Mouse (Mus musculus): ENCODE results near the gene Slc25a21. TPM values are rescaled to one million over a fixed set of nuclear protein-coding genes. Genes with fewer than 3 reads are reported as not detected.

The Slc25a21 gene
- polyA plus RNA-seq, 1 experiment from 2014 or later: 1.2 TPM

DNA sequence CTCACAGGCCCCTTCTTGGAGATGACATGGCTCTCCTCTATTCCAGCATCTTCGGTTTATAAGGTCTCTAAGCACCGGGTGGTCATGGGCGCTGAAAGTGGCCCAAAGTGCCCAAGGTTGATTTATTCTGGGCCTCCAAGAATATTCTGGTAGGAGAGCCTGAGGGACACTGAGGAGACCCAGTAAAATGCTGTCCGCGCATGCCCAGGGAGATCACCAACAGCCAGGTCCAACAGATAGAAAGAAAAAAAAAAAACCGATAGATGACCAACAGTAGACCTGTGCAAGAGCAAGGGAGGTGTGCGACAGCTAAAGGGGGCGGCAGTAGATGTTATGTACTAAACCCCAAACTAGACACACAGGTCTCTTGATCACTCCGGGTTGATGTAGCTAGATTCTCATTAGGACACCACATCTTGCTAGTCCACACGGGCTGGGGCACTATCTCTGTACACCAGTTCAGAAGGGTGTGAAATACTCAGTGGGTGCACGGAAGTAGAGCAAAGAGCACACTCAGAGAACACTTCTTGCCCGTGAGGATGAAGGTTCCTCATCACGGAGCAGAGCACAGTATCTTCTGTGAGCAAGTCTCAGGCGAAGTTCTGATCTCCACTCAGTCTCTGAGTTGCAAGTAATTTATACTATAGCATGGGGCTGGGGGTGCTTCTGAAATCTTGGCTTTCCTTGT is 503.7 kb downstream of the Slc25a21 start:
- Histone ChIP-seq H3K4me1 (replicated peaks; ENCODE audit: control insufficient read depth, insufficient read depth, low read length) (no peaks in the 10 kb centered on the region; the same call in 1 of the 2 replicates), H3K36me3 (ENCODE audit: control insufficient read depth, insufficient read depth, low read length) (no peaks in the 10 kb centered on the region), H3K4me2 (replicated peaks; ENCODE audit: low read depth, low read length) (no peak overlapping the region), H3K9me3 (ENCODE audit: control insufficient read depth, low read length) (no peaks in the 10 kb centered on the region), H3K27ac (ENCODE audit: low read depth, low read length) (no peak overlapping the region), H3K27me3 (ENCODE audit: control insufficient read depth, insufficient read depth, low read length) (peaks cover 98% of the 10 kb centered on the region), H3K4me3 (ENCODE audit: low read depth, low read length) (no peak overlapping the region), H3K9ac (ENCODE audit: low read depth, low read length) (no peak overlapping the region)
- WGBS: 6% methylated on average over 14 of the region's 14 CpGs
- ATAC-seq (ENCODE audit: low FRiP score) (no peak), DNase-seq (ENCODE audit: low spot score) (peak; percentile 54)

DNA sequence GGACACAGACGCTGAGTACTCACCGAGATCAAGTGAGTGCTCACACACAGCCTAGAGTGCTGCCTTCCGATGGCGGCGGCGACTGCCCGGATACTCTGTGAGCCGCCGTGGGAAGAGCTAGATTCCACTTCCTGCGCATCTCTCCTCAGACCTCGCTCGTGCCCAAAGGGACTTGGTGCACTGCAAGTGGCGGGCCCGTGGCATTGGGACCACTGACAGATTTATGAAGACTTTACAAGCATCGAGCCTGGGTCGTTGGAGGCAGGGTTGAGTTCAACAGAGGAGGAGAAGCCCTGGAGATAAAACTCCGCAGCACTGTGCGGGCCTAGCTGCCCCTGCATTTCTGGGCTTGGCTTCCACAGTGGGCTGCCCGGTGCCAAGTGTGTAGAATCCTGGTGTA is 504.7 kb downstream of the Slc25a21 start:
- Histone ChIP-seq H3K4me2 (replicated peaks; ENCODE audit: low read depth, low read length) (no peak overlapping the region), H3K4me3 (ENCODE audit: low read depth, low read length) (no peak overlapping the region), H3K9me3 (ENCODE audit: control insufficient read depth, low read length) (no peaks in the 10 kb centered on the region), H3K27ac (ENCODE audit: low read depth, low read length) (no peak overlapping the region), H3K27me3 (ENCODE audit: control insufficient read depth, insufficient read depth, low read length) (peaks cover 98% of the 10 kb centered on the region), H3K9ac (ENCODE audit: low read depth, low read length) (no peak overlapping the region), H3K36me3 (ENCODE audit: control insufficient read depth, insufficient read depth, low read length) (no peaks in the 10 kb centered on the region), H3K4me1 (replicated peaks; ENCODE audit: control insufficient read depth, insufficient read depth, low read length) (no peaks in the 10 kb centered on the region; the same call in 1 of the 2 replicates)
- ATAC-seq (ENCODE audit: low FRiP score) (no peak), DNase-seq (ENCODE audit: low spot score) (peak; percentile 66)
- 2% methylated on average over 19 of the region's 19 CpGs for WGBS

DNA sequence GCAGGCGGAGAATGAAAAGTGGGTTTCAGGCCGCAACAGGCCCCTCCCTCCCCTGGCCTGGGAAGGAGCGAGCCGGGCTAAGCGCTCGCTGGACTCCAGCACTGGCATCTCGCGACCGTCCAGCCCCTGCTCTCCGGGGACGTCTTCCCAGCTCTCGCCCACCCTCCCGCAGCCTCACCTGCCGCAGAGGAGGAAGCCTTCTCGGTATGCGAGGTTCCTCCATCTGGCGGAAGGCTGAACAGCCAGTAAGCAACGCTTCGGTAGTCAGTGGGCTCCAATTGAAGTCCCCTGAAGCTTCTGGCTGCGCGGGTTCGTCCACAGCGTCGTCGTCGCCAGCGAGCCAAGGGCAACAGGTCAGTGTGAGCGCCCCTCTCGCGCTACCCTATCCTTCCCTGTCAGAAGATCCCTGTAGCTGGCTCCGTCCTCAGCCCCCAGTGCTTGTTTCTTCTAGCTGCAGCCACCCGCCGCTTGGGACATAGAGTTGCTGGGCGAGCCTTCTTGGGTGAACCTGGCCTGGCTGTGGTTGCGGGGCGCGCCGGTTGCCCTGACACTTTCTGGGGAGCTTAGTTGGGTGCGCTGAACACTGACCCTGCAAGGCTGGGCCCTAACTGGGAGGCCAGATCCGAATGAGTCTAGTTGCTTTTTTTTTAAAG is 505.7 kb downstream of the Slc25a21 start, which contains the start of gene Pax9:
Pax9 (plus strand) TSS at position 341 of the 653 bp plus-strand sequence.
- no peaks in the 10 kb centered on the region for H3K9me3 ChIP-seq (ENCODE audit: control insufficient read depth, low read length)
- ATAC-seq (ENCODE audit: low FRiP score) (no peak), DNase-seq (ENCODE audit: low spot score) (peak; percentile 62)
- H3K4me1 ChIP-seq (replicated peaks; ENCODE audit: control insufficient read depth, insufficient read depth, low read length): no peaks in the 10 kb centered on the region; the same call in 1 of the 2 replicates
- H3K36me3 ChIP-seq (ENCODE audit: control insufficient read depth, insufficient read depth, low read length): no peaks in the 10 kb centered on the region
- H3K4me2 ChIP-seq (replicated peaks; ENCODE audit: low read depth, low read length): 0 out of 2 replicates have a peak within 1 kb of the TSS, but pooled peaks have one; percentile 3
- no peak within 1 kb of the TSS for H3K27ac ChIP-seq (ENCODE audit: low read depth, low read length)
- under 1% methylated on average over 31 of the region's 40 CpGs for WGBS
- H3K9ac ChIP-seq (ENCODE audit: low read depth, low read length): no peak within 1 kb of the TSS
- peaks cover 96% of the 10 kb centered on the region for H3K27me3 ChIP-seq (ENCODE audit: control insufficient read depth, insufficient read depth, low read length)
- H3K4me3 ChIP-seq (ENCODE audit: low read depth, low read length): no peak within 1 kb of the TSS

DNA sequence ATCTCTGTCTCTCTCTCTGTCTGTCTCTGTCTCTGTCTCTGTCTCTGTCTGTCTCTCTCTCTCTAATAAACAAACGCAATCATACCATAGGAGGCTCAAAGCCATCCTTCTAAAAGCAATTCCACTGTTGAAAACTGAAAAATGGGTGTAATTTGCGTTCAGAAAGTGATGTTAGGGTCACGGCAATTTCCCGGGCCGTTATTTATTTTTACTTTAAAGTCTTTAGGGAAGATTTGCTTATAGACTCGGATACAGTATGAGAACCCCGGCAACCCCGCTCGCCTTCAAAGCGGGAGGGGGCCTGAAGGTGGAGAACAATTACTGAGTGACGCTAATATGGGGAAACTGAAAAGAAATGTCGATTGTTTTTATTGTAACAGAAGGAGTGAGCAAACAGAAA is 506.3 kb downstream of the Slc25a21 start:
- Histone ChIP-seq H3K27me3 (ENCODE audit: control insufficient read depth, insufficient read depth, low read length) (peaks cover 96% of the 10 kb centered on the region), H3K4me1 (replicated peaks; ENCODE audit: control insufficient read depth, insufficient read depth, low read length) (no peaks in the 10 kb centered on the region), H3K9me3 (ENCODE audit: control insufficient read depth, low read length) (no peaks in the 10 kb centered on the region), H3K27ac (ENCODE audit: low read depth, low read length) (no peak overlapping the region), H3K36me3 (ENCODE audit: control insufficient read depth, insufficient read depth, low read length) (no peaks in the 10 kb centered on the region), H3K4me3 (ENCODE audit: low read depth, low read length) (no peak overlapping the region), H3K9ac (ENCODE audit: low read depth, low read length) (no peak overlapping the region), H3K4me2 (replicated peaks; ENCODE audit: low read depth, low read length) (no peak overlapping the region)
- DNase-seq (ENCODE audit: low spot score) (no peak), ATAC-seq (ENCODE audit: low FRiP score) (no peak)
- WGBS: 2% methylated on average over 12 of the region's 12 CpGs

DNA sequence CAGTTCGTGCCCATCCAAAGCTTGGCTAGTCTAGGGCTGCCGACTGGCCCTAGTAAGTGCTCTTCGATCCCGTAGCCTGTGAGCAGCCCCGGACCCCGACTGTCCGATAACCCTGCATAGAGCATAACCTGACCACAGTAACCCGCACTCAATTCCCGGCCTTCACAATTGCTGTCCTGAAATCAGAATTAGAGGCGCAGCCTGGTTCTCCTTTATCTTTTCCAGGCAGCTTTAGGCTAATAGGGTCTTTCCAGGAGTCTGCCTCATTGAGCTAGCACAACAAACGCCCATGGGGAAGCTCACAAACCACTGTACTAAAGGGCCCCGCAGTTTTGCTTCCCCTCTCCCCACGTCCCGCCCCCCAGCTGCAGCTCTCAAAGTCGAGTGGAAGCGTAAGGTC is 506.9 kb downstream of the Slc25a21 start:
- Histone ChIP-seq H3K9ac (ENCODE audit: low read depth, low read length) (no peak overlapping the region), H3K27me3 (ENCODE audit: control insufficient read depth, insufficient read depth, low read length) (peaks cover 95% of the 10 kb centered on the region), H3K9me3 (ENCODE audit: control insufficient read depth, low read length) (no peaks in the 10 kb centered on the region), H3K4me1 (replicated peaks; ENCODE audit: control insufficient read depth, insufficient read depth, low read length) (no peaks in the 10 kb centered on the region), H3K36me3 (ENCODE audit: control insufficient read depth, insufficient read depth, low read length) (no peaks in the 10 kb centered on the region), H3K4me2 (replicated peaks; ENCODE audit: low read depth, low read length) (no peak overlapping the region), H3K27ac (ENCODE audit: low read depth, low read length) (no peak overlapping the region), H3K4me3 (ENCODE audit: low read depth, low read length) (no peak overlapping the region)
- DNase-seq (ENCODE audit: low spot score) (peak; percentile 61), ATAC-seq (ENCODE audit: low FRiP score) (no peak)
- 3% methylated on average over 16 of the region's 16 CpGs for WGBS

DNA sequence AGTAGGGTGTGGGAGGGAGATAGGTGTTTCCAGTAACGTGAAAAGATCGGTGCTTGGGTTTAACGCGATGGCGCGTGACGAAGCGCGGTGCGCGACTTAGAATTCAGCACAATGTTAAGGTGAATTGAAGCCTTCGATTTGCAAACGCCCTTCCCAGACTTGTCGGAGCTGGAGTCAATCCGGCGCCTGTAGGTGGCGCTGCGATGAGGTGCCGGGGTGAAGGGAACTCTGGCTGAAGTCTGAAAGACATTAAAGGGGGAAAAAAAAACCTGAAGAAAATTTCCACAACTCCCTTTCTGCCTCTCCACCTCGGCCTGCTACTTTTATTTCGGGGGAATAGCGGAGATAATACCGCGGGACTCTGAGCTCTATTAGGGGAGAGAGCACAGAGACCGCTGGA is 507.5 kb downstream of the Slc25a21 start:
- peak; percentile 89 for DNase-seq (ENCODE audit: low spot score)
- Histone ChIP-seq H3K27me3 (ENCODE audit: control insufficient read depth, insufficient read depth, low read length) (peaks cover 93% of the 10 kb centered on the region), H3K36me3 (ENCODE audit: control insufficient read depth, insufficient read depth, low read length) (no peaks in the 10 kb centered on the region), H3K4me3 (ENCODE audit: low read depth, low read length) (no peak overlapping the region), H3K4me1 (replicated peaks; ENCODE audit: control insufficient read depth, insufficient read depth, low read length) (no peaks in the 10 kb centered on the region), H3K9me3 (ENCODE audit: control insufficient read depth, low read length) (no peaks in the 10 kb centered on the region), H3K4me2 (replicated peaks; ENCODE audit: low read depth, low read length) (no peak overlapping the region), H3K27ac (ENCODE audit: low read depth, low read length) (no peak overlapping the region), H3K9ac (ENCODE audit: low read depth, low read length) (no peak overlapping the region)
- under 1% methylated on average over 25 of the region's 25 CpGs for WGBS
- ATAC-seq (ENCODE audit: low FRiP score): no peak; the same call in 1 of the 2 replicates

DNA sequence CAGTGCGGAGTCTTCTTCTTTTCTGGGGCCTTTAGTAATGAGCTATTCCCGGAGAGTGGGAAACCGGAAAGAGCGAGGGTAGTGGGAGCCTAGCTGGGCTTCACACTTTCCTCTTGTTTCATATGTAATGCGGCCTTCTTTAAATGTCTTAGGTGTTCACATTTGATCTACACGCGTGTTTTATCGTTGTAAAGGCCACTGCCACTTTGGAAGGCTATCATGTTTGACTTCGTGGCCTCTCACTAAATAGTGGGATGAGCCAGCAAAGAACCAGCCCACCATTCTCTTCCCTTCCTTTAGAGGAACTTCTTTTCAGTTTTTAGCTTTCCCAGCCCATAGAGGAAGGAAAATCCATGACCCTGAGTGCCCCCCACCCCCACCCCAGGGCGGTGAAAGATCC is 507.9 kb downstream of the Slc25a21 start:
- H3K36me3 ChIP-seq (ENCODE audit: control insufficient read depth, insufficient read depth, low read length): no peaks in the 10 kb centered on the region
- WGBS: 4% methylated on average over 10 of the region's 10 CpGs
- no peaks in the 10 kb centered on the region for H3K4me1 ChIP-seq (replicated peaks; ENCODE audit: control insufficient read depth, insufficient read depth, low read length)
- DNase-seq (ENCODE audit: low spot score) (no peak), ATAC-seq (ENCODE audit: low FRiP score) (no peak)
- peaks cover 93% of the 10 kb centered on the region for H3K27me3 ChIP-seq (ENCODE audit: control insufficient read depth, insufficient read depth, low read length)
- no peaks in the 10 kb centered on the region for H3K9me3 ChIP-seq (ENCODE audit: control insufficient read depth, low read length)
- no peak overlapping the region for H3K4me3 ChIP-seq (ENCODE audit: low read depth, low read length)
- no peak overlapping the region for H3K4me2 ChIP-seq (replicated peaks; ENCODE audit: low read depth, low read length)
- H3K9ac ChIP-seq (ENCODE audit: low read depth, low read length): no peak overlapping the region
- H3K27ac ChIP-seq (ENCODE audit: low read depth, low read length): no peak overlapping the region

DNA sequence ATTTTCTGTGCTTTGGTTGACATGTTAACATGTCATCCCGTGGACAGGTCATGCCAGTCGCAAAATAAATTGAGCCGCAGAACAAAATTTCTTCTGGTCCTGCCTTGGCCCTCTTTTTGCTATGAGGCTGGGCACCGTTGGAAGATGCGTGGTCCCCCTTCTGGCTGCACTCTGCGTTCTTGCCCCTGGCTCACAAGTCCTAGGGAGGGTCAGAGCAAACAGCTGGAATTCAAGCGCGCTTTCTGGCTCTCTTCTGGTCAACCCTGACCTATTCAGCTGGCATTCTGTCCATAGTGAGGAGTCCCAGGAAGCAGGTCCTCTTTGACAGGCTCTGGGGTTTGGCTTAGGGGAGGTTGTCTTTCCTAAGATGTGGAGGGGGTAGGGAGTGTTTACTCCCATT is 508.4 kb downstream of the Slc25a21 start:
- peak; percentile 52 for DNase-seq (ENCODE audit: low spot score)

DNA sequence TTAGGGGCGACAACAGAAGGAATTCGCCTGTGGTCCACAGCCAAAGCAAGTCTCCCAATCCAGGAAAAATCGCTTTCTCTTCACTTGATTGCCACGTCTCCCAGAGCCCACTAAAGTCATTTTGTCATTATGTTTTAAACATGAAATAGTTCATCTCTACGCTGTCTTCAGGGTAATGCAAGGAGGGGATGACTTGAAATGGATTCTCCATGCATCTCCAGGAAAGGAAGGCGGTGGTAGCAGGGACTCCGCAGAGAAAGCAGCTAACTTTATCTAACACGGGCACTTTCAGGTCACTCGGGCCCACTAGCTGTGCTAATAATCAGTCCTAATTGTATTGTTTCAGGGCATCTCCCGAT is 508.8 kb downstream of the Slc25a21 start:
- H3K4me3 ChIP-seq (ENCODE audit: low read depth, low read length): no peak overlapping the region
- WGBS: 3% methylated on average over 10 of the region's 10 CpGs
- DNase-seq (ENCODE audit: low spot score) (no peak), ATAC-seq (ENCODE audit: low FRiP score) (no peak)
- H3K36me3 ChIP-seq (ENCODE audit: control insufficient read depth, insufficient read depth, low read length): no peaks in the 10 kb centered on the region
- no peak overlapping the region for H3K27ac ChIP-seq (ENCODE audit: low read depth, low read length)
- peaks cover 93% of the 10 kb centered on the region for H3K27me3 ChIP-seq (ENCODE audit: control insufficient read depth, insufficient read depth, low read length)
- H3K9me3 ChIP-seq (ENCODE audit: control insufficient read depth, low read length): no peaks in the 10 kb centered on the region
- no peak overlapping the region for H3K9ac ChIP-seq (ENCODE audit: low read depth, low read length)
- no peaks in the 10 kb centered on the region for H3K4me1 ChIP-seq (replicated peaks; ENCODE audit: control insufficient read depth, insufficient read depth, low read length)
- no peak overlapping the region for H3K4me2 ChIP-seq (replicated peaks; ENCODE audit: low read depth, low read length)

More for the DNA sequence above, 508.4 kb downstream of the Slc25a21 start:
- no peaks in the 10 kb centered on the region for H3K36me3 ChIP-seq (ENCODE audit: control insufficient read depth, insufficient read depth, low read length)
- H3K9ac ChIP-seq (ENCODE audit: low read depth, low read length): no peak overlapping the region
- H3K27me3 ChIP-seq (ENCODE audit: control insufficient read depth, insufficient read depth, low read length): peaks cover 93% of the 10 kb centered on the region
- under 1% methylated on average over 8 of the region's 8 CpGs for WGBS
- no peaks in the 10 kb centered on the region for H3K9me3 ChIP-seq (ENCODE audit: control insufficient read depth, low read length)
- no peaks in the 10 kb centered on the region for H3K4me1 ChIP-seq (replicated peaks; ENCODE audit: control insufficient read depth, insufficient read depth, low read length)
- ATAC-seq (ENCODE audit: low FRiP score): no peak
- no peak overlapping the region for H3K27ac ChIP-seq (ENCODE audit: low read depth, low read length)
- no peak overlapping the region for H3K4me2 ChIP-seq (replicated peaks; ENCODE audit: low read depth, low read length)
- H3K4me3 ChIP-seq (ENCODE audit: low read depth, low read length): no peak overlapping the region

All from hindbrain, embryonic 11.5 days (tissue).